Mouse (Mus musculus) MEL (cell line): ENCODE data around the gene Caly.

Experiments used
- CTCF ChIP-seq, 3 experiments: IDR thresholded peaks in 2 of 3; conservative IDR thresholded peaks in 1 of 3; 2 replicates each; pipeline ENCODE4 v1.5.1; 2011 to 2012; ENCODE audit warnings: low read length in 3 of 3, low read depth in 2 of 3, mild to moderate bottlenecking in 2 of 3, improper control_type of control experiment in 1 of 3, inconsistent platforms in 1 of 3, mixed read lengths in 1 of 3, moderate library complexity in 1 of 3; ENCODE audit not compliant: control insufficient read depth in 1 of 3, insufficient read depth in 1 of 3, poor library complexity in 1 of 3, severe bottlenecking in 1 of 3
- ETS1 ChIP-seq: IDR thresholded peaks from 2 replicates; pipeline ENCODE4 v1.6.1; 2012; ENCODE audit warnings: low read depth, mild to moderate bottlenecking, inconsistent platforms, low read length, improper control_type of control experiment, moderate library complexity
- POLR2A ChIP-seq, 2 experiments: IDR thresholded peaks; 2 replicates each; pipeline ENCODE4 v1.6.1; 2011 to 2012; ENCODE audit warnings: low read length in 2 of 2, mild to moderate bottlenecking in 2 of 2, control low read depth in 1 of 2, improper control_type of control experiment in 1 of 2, low read depth in 1 of 2, moderate library complexity in 1 of 2; ENCODE audit not compliant: control insufficient read depth in 1 of 2, insufficient read depth in 1 of 2, poor library complexity in 1 of 2
- SIN3A ChIP-seq: IDR thresholded peaks from 2 replicates; pipeline ENCODE4 v1.6.1; 2012; ENCODE audit warnings: low read length, improper control_type of control experiment, inconsistent platforms
- TCF12 ChIP-seq: IDR thresholded peaks from 2 replicates; pipeline ENCODE4 v1.6.1; 2014; ENCODE audit warnings: low read depth, mild to moderate bottlenecking, inconsistent platforms, low read length, improper control_type of control experiment, moderate library complexity
- ZMIZ1 ChIP-seq: IDR thresholded peaks from 2 replicates; pipeline ENCODE4 v1.6.1; 2012; ENCODE audit warnings: low read depth, mild to moderate bottlenecking, inconsistent platforms, low read length, improper control_type of control experiment, moderate library complexity

DNA sequence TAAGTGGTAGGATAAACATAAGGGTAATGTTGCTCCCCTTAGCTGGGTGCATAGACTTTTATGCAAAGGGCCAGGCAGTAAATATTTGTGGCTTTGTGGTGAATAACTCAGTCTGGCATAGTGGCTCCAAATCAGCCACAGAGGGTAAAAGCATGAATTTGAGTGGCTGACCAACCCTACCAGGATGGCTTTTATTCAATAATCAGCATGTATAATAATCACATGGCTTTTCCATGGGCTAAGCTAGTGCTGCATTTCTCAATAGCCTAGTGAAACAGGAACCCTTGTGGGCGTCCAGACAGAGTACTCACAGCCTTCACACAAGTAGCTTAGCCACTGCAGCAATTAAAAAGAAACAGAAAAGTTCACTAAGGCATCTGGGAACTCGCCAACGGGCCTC is 29.6 kb upstream of the Caly start:
- TF ChIP-seq POLR2A (IDR thresholded peaks at IDR 0.05; ENCODE audit: control insufficient read depth in 1 of 2, insufficient read depth in 1 of 2, low read depth in 1 of 2, low read length in 2 of 2, poor library complexity in 1 of 2), result no peak
- no peak for TF ChIP-seq TCF12
- TF ChIP-seq SIN3A, result no peak
- no peak for TF ChIP-seq ZMIZ1
- no peak for TF ChIP-seq ETS1
- TF ChIP-seq CTCF (IDR thresholded peaks at IDR 0.05 in 2 of 3, conservative IDR thresholded peaks at IDR 0.05 in 1 of 3; ENCODE audit: control insufficient read depth in 1 of 3, insufficient read depth in 1 of 3, low read depth in 2 of 3, low read length in 3 of 3, poor library complexity in 1 of 3, severe bottlenecking in 1 of 3), result no peak
